Mouse (Mus musculus) heart, adult 11 months (tissue): ENCODE results near the gene Actr5.

Source experiments
- DNase-seq: peaks from one replicate; pipeline ENCODE4 v3.0.0; 2022

Gene Actr5

GRCm38 (mm10) chr2:158667671-158668432 is 43.2 kb downstream of the Actr5 start:
- peak; percentile 95 for DNase-seq

DNA sequence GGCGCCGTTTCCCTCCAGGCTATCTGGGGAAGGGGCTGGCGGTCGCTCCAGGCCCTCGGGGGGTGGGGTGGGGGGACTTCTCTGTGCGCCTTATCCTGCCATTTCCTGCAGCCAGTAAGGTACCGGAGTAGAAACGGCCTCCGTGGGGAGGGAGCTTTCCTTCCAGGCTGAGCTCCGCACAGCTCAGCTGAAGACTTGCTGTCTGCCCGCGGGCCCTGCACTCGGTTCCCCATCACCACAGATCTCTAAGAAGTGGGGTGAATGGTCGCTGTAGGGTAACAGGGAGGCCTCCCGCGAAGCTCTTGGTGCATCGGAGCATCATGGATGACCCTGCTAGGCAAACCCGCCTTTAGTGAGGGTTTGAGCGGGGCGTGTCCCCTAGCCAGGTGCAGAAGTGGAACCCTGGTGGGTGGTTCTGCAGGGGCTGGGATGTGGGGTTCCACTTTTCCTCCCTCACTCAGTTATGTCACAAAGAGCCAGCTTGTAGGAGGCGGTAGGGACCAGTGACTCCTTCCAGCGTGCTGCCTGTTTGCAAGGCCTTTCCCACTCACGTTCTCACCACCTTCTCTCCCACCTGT is 43.8 kb downstream of the Actr5 start:
- DNase-seq, result peak; percentile 91

- DNase-seq, result peak; percentile 87
Measured at GRCm38 (mm10) chr2:158669199-158670195, 44.8 kb downstream of the Actr5 start.

- DNase-seq, result no peak
Measured at GRCm38 (mm10) chr2:158670571-158670970, 45.9 kb downstream of the Actr5 start.

DNA sequence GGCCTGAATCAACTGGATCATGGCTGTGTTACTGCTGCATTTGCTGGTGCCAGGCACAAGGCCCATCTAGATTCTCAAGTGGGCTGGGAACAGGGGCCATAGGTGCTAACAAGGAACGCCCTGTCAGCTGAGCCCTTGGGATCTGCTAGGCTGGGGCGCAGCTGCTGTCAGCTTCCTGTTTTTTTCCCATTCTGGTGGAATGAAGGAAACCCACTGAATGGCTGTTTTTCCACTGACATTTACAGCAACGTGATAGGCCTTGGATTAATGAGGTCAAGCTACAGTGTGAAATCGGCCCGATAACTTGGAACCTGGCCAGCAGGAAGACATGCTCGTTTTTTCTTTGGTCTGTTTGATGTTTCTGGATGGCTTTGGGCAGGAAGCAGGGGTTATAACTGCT is 48.1 kb downstream of the Actr5 start:
- peak; percentile 99 for DNase-seq

GRCm38 (mm10) chr2:158673493-158673892 is 48.8 kb downstream of the Actr5 start:
- DNase-seq, result peak; percentile 93

DNA sequence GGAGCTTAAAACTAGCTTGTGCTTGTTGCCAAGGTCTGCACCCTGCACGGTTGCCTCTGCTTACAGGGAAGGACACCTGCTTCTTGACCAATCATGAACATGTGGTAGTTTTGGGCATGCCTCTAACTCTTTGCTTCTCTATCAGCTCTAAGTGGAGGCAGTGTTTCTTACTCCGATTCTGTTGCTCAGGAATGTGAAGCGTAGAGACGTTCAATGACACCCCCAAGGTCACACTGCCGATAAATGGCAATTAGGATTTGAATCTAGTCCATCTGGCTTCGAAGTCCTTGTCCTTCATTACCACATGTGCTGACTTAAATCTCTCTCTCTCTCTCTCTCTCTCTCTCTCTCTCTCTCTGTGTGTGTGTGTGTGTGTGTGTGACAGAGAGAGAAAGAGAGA is 49.4 kb downstream of the Actr5 start:
- DNase-seq, result no peak

GRCm38 (mm10) chr2:158674759-158675158 is 50.1 kb downstream of the Actr5 start:
- DNase-seq, result no peak

GRCm38 (mm10) chr2:158675161-158675560 is 50.5 kb downstream of the Actr5 start:
- DNase-seq, result no peak

- no peak for DNase-seq
Measured at GRCm38 (mm10) chr2:158675907-158676533, 51.3 kb downstream of the Actr5 start.

DNA sequence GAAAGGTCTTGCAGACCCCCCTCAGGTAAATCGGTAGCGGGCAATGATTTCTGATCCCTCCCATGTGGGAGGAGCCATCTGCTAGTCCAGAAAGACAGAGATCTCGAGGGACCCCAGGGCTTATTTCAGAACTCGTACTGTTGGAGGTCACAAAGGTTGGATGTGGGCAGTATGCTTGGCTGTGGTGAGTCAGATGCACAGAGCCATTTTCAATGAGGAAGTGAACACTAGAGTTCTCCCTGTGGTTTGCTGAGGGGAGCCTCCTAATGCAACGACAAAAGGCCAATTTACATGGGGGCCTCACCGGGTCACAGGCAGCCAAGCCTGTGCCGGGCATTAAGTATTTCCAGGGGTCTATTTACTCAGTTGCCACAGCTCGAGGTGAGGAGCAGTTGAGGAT is 53.3 kb downstream of the Actr5 start:
- no peak for DNase-seq

GRCm38 (mm10) chr2:158679091-158679490 is 54.4 kb downstream of the Actr5 start:
- no peak for DNase-seq

- DNase-seq, result no peak
Measured at GRCm38 (mm10) chr2:158680357-158680889, 55.7 kb downstream of the Actr5 start.

DNA sequence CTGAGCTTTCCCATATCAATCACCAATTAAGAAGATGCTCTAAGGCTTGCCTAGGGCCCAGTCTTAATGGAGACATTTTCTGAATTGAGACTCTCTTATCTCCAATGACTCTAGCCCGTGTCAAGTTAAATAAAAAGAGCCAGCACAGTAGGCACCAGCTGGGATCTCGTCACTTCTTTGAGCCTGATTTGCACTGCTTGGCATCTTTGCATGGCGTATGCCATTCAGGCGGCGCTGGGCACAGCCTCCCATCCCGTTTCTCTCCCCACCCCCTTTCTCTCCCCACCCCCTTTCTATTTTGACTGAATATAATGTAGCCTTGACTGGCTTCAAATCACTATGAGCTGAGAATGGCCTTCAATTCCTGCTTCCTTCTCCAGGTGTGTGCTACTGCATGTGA is 57.0 kb downstream of the Actr5 start:
- DNase-seq, result no peak

- no peak for DNase-seq
Measured at GRCm38 (mm10) chr2:158682344-158683037, 57.8 kb downstream of the Actr5 start.

- DNase-seq, result no peak
Measured at GRCm38 (mm10) chr2:158683038-158683413, 58.3 kb downstream of the Actr5 start.

GRCm38 (mm10) chr2:158684247-158684843 is 59.7 kb downstream of the Actr5 start:
- no peak for DNase-seq

GRCm38 (mm10) chr2:158684910-158685309 is 60.2 kb downstream of the Actr5 start:
- DNase-seq, result no peak

- no peak for DNase-seq
Measured at GRCm38 (mm10) chr2:158686394-158686793, 61.7 kb downstream of the Actr5 start.

DNA sequence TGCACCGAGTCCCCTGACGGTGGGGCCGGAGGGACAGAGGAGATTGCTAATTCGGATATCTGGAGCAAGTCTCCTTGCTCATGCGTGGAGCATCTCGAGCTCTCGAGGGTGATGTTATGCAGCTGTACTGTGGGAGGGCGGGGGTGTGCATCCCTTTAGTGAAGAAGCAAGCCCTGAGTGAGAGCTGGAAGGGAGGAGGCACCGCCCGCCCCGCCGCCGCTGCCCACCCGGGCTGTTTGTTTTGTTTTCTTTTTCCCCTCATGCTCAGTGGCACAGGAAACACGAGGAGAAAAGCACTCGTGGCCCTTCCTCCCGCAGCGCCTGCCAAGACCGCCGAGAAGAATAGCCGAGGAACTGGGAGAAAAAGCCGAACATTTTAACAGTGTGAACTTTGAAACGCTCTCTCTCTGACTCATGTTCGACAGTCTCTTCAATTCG is 63.1 kb downstream of the Actr5 start:
- DNase-seq, result peak; percentile 98
